ENCODE assay signal across 8 mouse cellular contexts in the genomic region with DNA sequence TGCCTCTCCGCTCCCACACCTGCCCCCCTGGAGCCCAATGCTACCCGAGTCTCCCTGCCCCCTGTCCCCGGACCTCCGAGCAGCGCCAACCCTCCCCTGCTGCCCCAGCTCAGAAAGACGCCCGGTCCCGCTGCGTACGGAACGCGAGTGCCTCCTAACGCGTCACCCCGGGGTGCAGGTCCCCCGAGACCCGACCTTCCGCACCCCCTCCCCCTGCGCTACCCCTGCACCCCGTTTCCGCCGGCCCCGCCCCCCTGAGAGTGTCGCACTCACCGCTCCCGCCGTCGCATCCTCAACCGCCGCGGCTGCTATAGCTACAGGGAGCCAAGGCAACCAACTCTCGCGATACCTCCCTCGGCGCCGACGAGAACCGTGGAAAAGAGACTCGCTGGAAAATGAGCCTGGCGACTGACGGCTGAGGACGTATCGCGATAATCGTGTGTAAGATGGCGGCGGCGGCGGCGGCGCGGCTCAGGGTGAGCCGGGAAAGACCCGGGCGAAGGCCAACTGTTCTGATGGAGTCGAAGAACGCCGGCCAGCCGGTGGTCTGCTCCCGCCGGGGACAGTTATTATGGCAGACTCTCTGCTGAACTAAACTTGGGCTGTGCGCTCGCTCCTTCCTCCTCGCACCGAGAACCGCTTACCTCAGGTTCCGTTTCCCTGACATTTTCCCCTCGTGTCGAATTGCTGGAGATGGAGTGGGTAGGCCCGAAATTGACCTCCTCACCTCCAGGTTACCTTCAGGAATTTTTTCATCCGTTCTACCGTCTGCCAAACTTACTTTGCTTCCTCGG. TPM values are rescaled to one million over a fixed set of nuclear protein-coding genes. Genes with fewer than 3 reads are reported as not detected.
A peak's percentile ranks its signal among the peaks of the same experiment; 100 is the strongest.
DNase-seq lines count a peak whose midpoint lies in the region; ATAC-seq and TF ChIP-seq lines count a peak whose summit lies in the region.

A gene (minus strand): TSS at position 420 of the 794 bp plus-strand sequence.

- peak; percentile 99 for DNase-seq in brain, embryonic 14.5 days (ENCODE audit: low read depth)
- DNase-seq in kidney, postnatal 0 days (ENCODE audit: low spot score), result peak; percentile 99
- peak; percentile 96 for DNase-seq in liver, embryonic 11.5 days (ENCODE audit: low spot score)
- peak; percentile 100 for DNase-seq in naive thymus-derived CD4-positive, alpha-beta T cell, adult 2 months (ENCODE audit: low read depth)

- H3K9me3 ChIP-seq in erythroblast, embryonic 14.5 days (ENCODE audit: control insufficient read depth, low read length), result no peaks in the 10 kb centered on the region
- H3K9me3 ChIP-seq in heart, embryonic 12.5 days (replicated peaks), result no peaks in the 10 kb centered on the region
- no peaks in the 10 kb centered on the region for H3K9me3 ChIP-seq in kidney, postnatal 0 days (replicated peaks; ENCODE audit: low read length)
- H3K9me3 ChIP-seq in liver, embryonic 11.5 days (ENCODE audit: control insufficient read depth, low read length), result no peaks in the 10 kb centered on the region
- no peaks in the 10 kb centered on the region for H3K9me3 ChIP-seq in stomach, embryonic 14.5 days (ENCODE audit: control insufficient read depth, low read depth, low read length)

- H3K79me3 ChIP-seq in C2C12 (ENCODE audit: low read depth), result peaks cover 8% of the 10 kb centered on the region

- H3K9ac ChIP-seq in heart, embryonic 12.5 days, result peak within 1 kb of the TSS; percentile 88
- peak within 1 kb of the TSS; percentile 87 for H3K9ac ChIP-seq in kidney, postnatal 0 days (ENCODE audit: low read depth, low read length)
- peak within 1 kb of the TSS; percentile 92 for H3K9ac ChIP-seq in liver, embryonic 11.5 days (ENCODE audit: low read depth, low read length)
- H3K9ac ChIP-seq in stomach, embryonic 14.5 days (replicated peaks; ENCODE audit: low read depth, low read length), result peak within 1 kb of the TSS; percentile 79

- TF ChIP-seq CTCF in C2C12 (IDR thresholded peaks at IDR 0.05; ENCODE audit: control insufficient read depth, insufficient read depth, insufficient read length), result no peak
- no peak for TF ChIP-seq CTCF in brain, embryonic 14.5 days (IDR thresholded peaks at IDR 0.05; ENCODE audit: borderline replicate concordance, extremely low read depth, insufficient read depth, insufficient read length)
- TF ChIP-seq CTCF in kidney, postnatal 0 days (IDR thresholded peaks at IDR 0.05; ENCODE audit: low read depth), result 0 out of 2 replicates have a peak, but pooled peaks have one; percentile 5

- under 1% methylated on average over 73 of the region's 73 CpGs for WGBS in heart, embryonic 12.5 days
- under 1% methylated on average over 73 of the region's 73 CpGs for WGBS in kidney, postnatal 0 days
- WGBS in liver, embryonic 11.5 days, result under 1% methylated on average over 73 of the region's 73 CpGs
- under 1% methylated on average over 73 of the region's 73 CpGs for WGBS in stomach, embryonic 14.5 days

- no peaks in the 10 kb centered on the region for H3K36me3 ChIP-seq in C2C12 (ENCODE audit: control insufficient read depth, insufficient read depth)
- no peaks in the 10 kb centered on the region for H3K36me3 ChIP-seq in erythroblast, embryonic 14.5 days (ENCODE audit: control insufficient read depth)
- no peaks in the 10 kb centered on the region for H3K36me3 ChIP-seq in heart, embryonic 12.5 days
- no peaks in the 10 kb centered on the region for H3K36me3 ChIP-seq in kidney, postnatal 0 days (ENCODE audit: insufficient read depth, low read length)
- H3K36me3 ChIP-seq in liver, embryonic 11.5 days (ENCODE audit: control insufficient read depth, insufficient read depth, low read length), result no peaks in the 10 kb centered on the region
- H3K36me3 ChIP-seq in stomach, embryonic 14.5 days (ENCODE audit: control insufficient read depth, insufficient read depth, low read length), result no peaks in the 10 kb centered on the region

- H3K27me3 ChIP-seq in C2C12 (ENCODE audit: control insufficient read depth, insufficient read depth, insufficient read length), result no peaks in the 10 kb centered on the region
- H3K27me3 ChIP-seq in erythroblast, embryonic 14.5 days (ENCODE audit: control insufficient read depth), result no peaks in the 10 kb centered on the region
- H3K27me3 ChIP-seq in heart, embryonic 12.5 days (replicated peaks), result no peaks in the 10 kb centered on the region
- H3K27me3 ChIP-seq in kidney, postnatal 0 days (ENCODE audit: insufficient read depth, low read length), result no peaks in the 10 kb centered on the region
- no peaks in the 10 kb centered on the region for H3K27me3 ChIP-seq in liver, embryonic 11.5 days (replicated peaks; ENCODE audit: control insufficient read depth, insufficient read depth, low read length)
- H3K27me3 ChIP-seq in stomach, embryonic 14.5 days (ENCODE audit: control insufficient read depth, insufficient read depth, low read length), result no peaks in the 10 kb centered on the region

- H3K4me1 ChIP-seq in erythroblast, embryonic 14.5 days (ENCODE audit: control insufficient read depth), result peaks cover 28% of the 10 kb centered on the region
- no peaks in the 10 kb centered on the region; the same call in none of the 2 replicates for H3K4me1 ChIP-seq in heart, embryonic 12.5 days (replicated peaks)
- H3K4me1 ChIP-seq in kidney, postnatal 0 days (replicated peaks; ENCODE audit: insufficient read depth, low read length), result no peaks in the 10 kb centered on the region
- H3K4me1 ChIP-seq in liver, embryonic 11.5 days (replicated peaks; ENCODE audit: control insufficient read depth, insufficient read depth, low read length), result peaks cover 4% of the 10 kb centered on the region; the same call in 1 of the 2 replicates
- peaks cover 6% of the 10 kb centered on the region; the same call in 1 of the 2 replicates for H3K4me1 ChIP-seq in stomach, embryonic 14.5 days (ENCODE audit: control insufficient read depth, insufficient read depth, low read length)

- H3K4me2 ChIP-seq in heart, embryonic 12.5 days, result peak within 1 kb of the TSS; percentile 85
- H3K4me2 ChIP-seq in kidney, postnatal 0 days (ENCODE audit: low read length), result peak within 1 kb of the TSS; percentile 75
- H3K4me2 ChIP-seq in liver, embryonic 11.5 days, result peak within 1 kb of the TSS; percentile 86
- peak within 1 kb of the TSS; percentile 78 for H3K4me2 ChIP-seq in stomach, embryonic 14.5 days (replicated peaks; ENCODE audit: low read depth, low read length)

- peak; percentile 95 for ATAC-seq in heart, embryonic 12.5 days (ENCODE audit: insufficient number of reproducible peaks, low FRiP score)
- ATAC-seq in kidney, postnatal 0 days (replicated peaks; ENCODE audit: low FRiP score, low read depth), result peak; percentile 94
- ATAC-seq in liver, embryonic 11.5 days (replicated peaks; ENCODE audit: low FRiP score), result peak; percentile 93
- ATAC-seq in stomach, embryonic 14.5 days (ENCODE audit: insufficient number of reproducible peaks, insufficient read depth, low FRiP score, low read depth), result peak; percentile 96

- peak within 1 kb of the TSS; percentile 91 for H3ac ChIP-seq in C2C12 (ENCODE audit: control insufficient read depth, insufficient read length, low read depth)

- peaks cover 30% of the 10 kb centered on the region for H3K79me2 ChIP-seq in C2C12 (ENCODE audit: control insufficient read depth, insufficient read depth)

- H3K4me3 ChIP-seq in C2C12 (ENCODE audit: insufficient read depth, poor library complexity, severe bottlenecking), result peak within 1 kb of the TSS; percentile 74
- peak within 1 kb of the TSS; percentile 87 for H3K4me3 ChIP-seq in erythroblast, embryonic 14.5 days (replicated peaks)
- H3K4me3 ChIP-seq in heart, embryonic 12.5 days, result peak within 1 kb of the TSS; percentile 79
- peak within 1 kb of the TSS; percentile 84 for H3K4me3 ChIP-seq in kidney, postnatal 0 days (replicated peaks; ENCODE audit: low read depth, low read length)
- H3K4me3 ChIP-seq in liver, embryonic 11.5 days (ENCODE audit: low read depth, low read length), result peak within 1 kb of the TSS; percentile 81
- peak within 1 kb of the TSS; percentile 74 for H3K4me3 ChIP-seq in stomach, embryonic 14.5 days (ENCODE audit: low read depth, low read length)

- peak; percentile 52; the same call in 1 of the 2 replicates for TF ChIP-seq POLR2A in brain, embryonic 14.5 days (IDR thresholded peaks at IDR 0.05; ENCODE audit: borderline replicate concordance, extremely low read depth, insufficient read depth, insufficient read length, poor library complexity, severe bottlenecking)

- H3K27ac ChIP-seq in heart, embryonic 12.5 days (ENCODE audit: poor library complexity, severe bottlenecking), result peak within 1 kb of the TSS; percentile 87
- peak within 1 kb of the TSS; percentile 96 for H3K27ac ChIP-seq in kidney, postnatal 0 days
- H3K27ac ChIP-seq in liver, embryonic 11.5 days (ENCODE audit: low read depth, low read length), result peak within 1 kb of the TSS; percentile 87
- peak within 1 kb of the TSS; percentile 92 for H3K27ac ChIP-seq in stomach, embryonic 14.5 days (ENCODE audit: low read length)

TF ChIP-seq in C2C12, 6 proteins besides CTCF, POLR2A, EP300 and RAD21:
- TF ChIP-seq MYOG (IDR thresholded peaks at IDR 0.05; ENCODE audit: control insufficient read depth, extremely low read depth, insufficient read length) (no peak), MYOD1 (IDR thresholded peaks at IDR 0.05; ENCODE audit: control insufficient read depth, insufficient read length, low read depth) (no peak), CEBPB (IDR thresholded peaks at IDR 0.05; ENCODE audit: low read depth) (no peak), MAX (IDR thresholded peaks at IDR 0.05) (no peak), USF1 (IDR thresholded peaks at IDR 0.05; ENCODE audit: low read depth) (no peak), FOSL1 (IDR thresholded peaks at IDR 0.05; ENCODE audit: insufficient read depth, low read length, poor library complexity, severe bottlenecking) (no peak)

RNA-seq across cellular contexts. Expression of the gene that starts here (rescaled TPM):
- 3.3 TPM for polyA plus RNA-seq in C2C12 (2012; fragmentation: generic; extraction: Trizol)
- polyA plus RNA-seq in brain, embryonic 14.5 days (2012; rRNA removed), result 25.1 and 30.3 TPM in 2 replicates
- 0.04 and 0.05 TPM in 2 replicates for polyA plus RNA-seq in erythroblast, embryonic 14.5 days (2012)
- 7.4 and 7.7 TPM in 2 replicates for polyA plus RNA-seq in heart, embryonic 12.5 days (2016; fragmentation: Nextera tagmentation; extraction: Ambion mirVana)
- polyA plus RNA-seq in kidney, postnatal 0 days (2015; fragmentation: Nextera tagmentation; extraction: Ambion mirVana), result 4.8 and 5.6 TPM in 2 replicates
- 5.8 and 6.0 TPM in 2 replicates for polyA plus RNA-seq in liver, embryonic 11.5 days (2014; fragmentation: Nextera tagmentation; extraction: Ambion mirVana)
- 8.4 and 9.8 TPM in 2 replicates for polyA plus RNA-seq in stomach, embryonic 14.5 days (2014; fragmentation: Nextera tagmentation; extraction: Ambion mirVana)

Comparison
In these comparisons a context has a peak if more than half of its experiments do, and no peak if none do; other contexts are left out.
1. Peak in every context shown above with its lines: DNase-seq, ATAC-seq, H3K4me3 ChIP-seq and H3K27ac ChIP-seq.